Mouse (Mus musculus) intestine, postnatal 0 days (tissue): ENCODE measurements around the gene Ngf. TPM values are rescaled to one million over a fixed set of nuclear protein-coding genes. Genes with fewer than 3 reads are reported as not detected.

Source experiments
- ATAC-seq: fragments of 200-750 bp; cut with Nextera tagmentation; 2 replicates; pipeline ENCODE4 v1.8.0; 2017; ENCODE audit warnings: mild to moderate bottlenecking, moderate TSS enrichment, moderate library complexity
- H3K27ac ChIP-seq: fragments of 300-500 bp; sonication (generic); 2 replicates; pipeline ENCODE4 v1.5.1; 2014; ENCODE audit warnings: mild to moderate bottlenecking, low read depth, low read length, moderate library complexity
- H3K27me3 ChIP-seq: fragments of 300-500 bp; sonication (generic); replicated peaks from 2 replicates; pipeline ENCODE4 v1.6.1; 2014; ENCODE audit warnings: low read length, mixed read lengths; ENCODE audit not compliant: control insufficient read depth, insufficient read depth
- H3K36me3 ChIP-seq: fragments of 300-500 bp; sonication (generic); 2 replicates; pipeline ENCODE4 v1.6.1; 2014; ENCODE audit warnings: mild to moderate bottlenecking, moderate library complexity; ENCODE audit not compliant: control insufficient read depth, insufficient read depth
- H3K4me1 ChIP-seq: fragments of 300-500 bp; sonication (generic); replicated peaks from 2 replicates; pipeline ENCODE4 v1.6.1; 2014; ENCODE audit warnings: antibody characterized with exemption, low read length, mixed read lengths; ENCODE audit not compliant: control insufficient read depth, insufficient read depth
- H3K4me2 ChIP-seq: fragments of 300-500 bp; sonication (generic); replicated peaks from 2 replicates; pipeline ENCODE4 v1.6.1; 2014; ENCODE audit warnings: low read depth, mild to moderate bottlenecking, moderate library complexity
- H3K4me3 ChIP-seq: fragments of 300-500 bp; sonication (generic); 2 replicates; pipeline ENCODE4 v1.5.1; 2014; ENCODE audit warnings: low read depth, low read length
- H3K9ac ChIP-seq: fragments of 300-500 bp; sonication (generic); 2 replicates; pipeline ENCODE4 v1.6.1; 2014; ENCODE audit warnings: mild to moderate bottlenecking, low read depth, low read length
- H3K9me3 ChIP-seq: fragments of 300-500 bp; sonication (generic); 2 replicates; pipeline ENCODE4 v1.6.1; 2016; ENCODE audit warnings: mixed run types; ENCODE audit not compliant: control insufficient read depth
- CTCF ChIP-seq: sonication (generic); IDR thresholded peaks from 2 replicates; pipeline ENCODE4 v1.5.1; 2016; ENCODE audit warnings: low read depth, mild to moderate bottlenecking, control low read depth, antibody characterized with exemption, moderate library complexity
- WGBS: fragments of 180-500 bp; shearing (Covaris S2); extraction: QIAGEN DNeasy Blood & Tissue Kit; methylation state at CpG from one replicate; pipeline ENCODE4 v1.1.7; 2014; 5-methylcytosine and 5-hydroxymethylcytosine counted together
- polyA plus RNA-seq: library from polyadenylated mRNA; unstranded; fragments of >200 nt; fragmentation: Nextera tagmentation; extraction: Ambion mirVana; gene quantifications from 2 replicates; pipeline ENCODE4 v1.2.1, GENCODE M21; 2015

The Ngf gene
- polyA plus RNA-seq, 1 experiment from 2014 or later, result 2.2 TPM

GRCm38 (mm10) chr3:102547536-102547935 lies 77.8 kb downstream of the Ngf start:
- Histone ChIP-seq H3K36me3 (no peaks in the 10 kb centered on the region), H3K9ac (no peak overlapping the region), H3K27ac (no peak overlapping the region), H3K4me1 (no peaks in the 10 kb centered on the region), H3K27me3 (no peaks in the 10 kb centered on the region), H3K4me3 (no peak overlapping the region), H3K9me3 (no peaks in the 10 kb centered on the region), H3K4me2 (no peak overlapping the region)
- no peak for ATAC-seq
- WGBS, result 86% methylated on average over 5 of the region's 5 CpGs
- no peak for TF ChIP-seq CTCF

- WGBS, result 67% methylated on average over 6 of the region's 6 CpGs
- no peaks in the 10 kb centered on the region for H3K4me1 ChIP-seq
- H3K4me3 ChIP-seq, result no peak overlapping the region
- no peak overlapping the region for H3K27ac ChIP-seq
- H3K4me2 ChIP-seq, result no peak overlapping the region
- TF ChIP-seq CTCF, result no peak
- no peak overlapping the region for H3K9ac ChIP-seq
- no peaks in the 10 kb centered on the region for H3K36me3 ChIP-seq
- ATAC-seq, result no peak
- no peaks in the 10 kb centered on the region for H3K27me3 ChIP-seq
- H3K9me3 ChIP-seq, result no peaks in the 10 kb centered on the region
Observed at GRCm38 (mm10) chr3:102553935-102554670, 84.4 kb downstream of the Ngf start.

GRCm38 (mm10) chr3:102556108-102556507 lies 86.4 kb downstream of the Ngf start:
- WGBS, result 50% methylated on average over 1 of the region's 1 CpGs

GRCm38 (mm10) chr3:102556645-102557044 lies 86.9 kb downstream of the Ngf start:
- no peak for ATAC-seq
- Histone ChIP-seq H3K27me3 (no peaks in the 10 kb centered on the region), H3K4me1 (no peaks in the 10 kb centered on the region), H3K9me3 (no peaks in the 10 kb centered on the region), H3K9ac (no peak overlapping the region), H3K4me2 (no peak overlapping the region), H3K36me3 (no peaks in the 10 kb centered on the region), H3K27ac (no peak overlapping the region), H3K4me3 (no peak overlapping the region)
- no peak for TF ChIP-seq CTCF

More at GRCm38 (mm10) chr3:102556108-102556507, 86.4 kb downstream of the Ngf start:
- H3K27me3 ChIP-seq, result no peaks in the 10 kb centered on the region
- no peak for ATAC-seq
- H3K36me3 ChIP-seq, result no peaks in the 10 kb centered on the region
- H3K27ac ChIP-seq, result no peak overlapping the region
- no peak for TF ChIP-seq CTCF
- no peak overlapping the region for H3K9ac ChIP-seq
- no peak overlapping the region for H3K4me2 ChIP-seq
- no peaks in the 10 kb centered on the region for H3K4me1 ChIP-seq
- H3K4me3 ChIP-seq, result no peak overlapping the region
- no peaks in the 10 kb centered on the region for H3K9me3 ChIP-seq
